Mouse (Mus musculus): ENCODE results near the gene Col26a1. TPM values are rescaled to one million over a fixed set of nuclear protein-coding genes. Genes with fewer than 3 reads are reported as not detected.

Col26a1 gene
- polyA plus RNA-seq, 1 experiment, result not detected

- Histone ChIP-seq H3K4me1 (ENCODE audit: control insufficient read depth, insufficient read depth, low read length) (peaks cover 6% of the 10 kb centered on the region), H3K4me3 (replicated peaks; ENCODE audit: control insufficient read depth, low read depth, low read length) (no peak overlapping the region), H3K27ac (ENCODE audit: control insufficient read depth, insufficient read depth, low read depth, low read length, poor library complexity) (no peak overlapping the region)
- 79% methylated on average over 5 of the region's 5 CpGs for WGBS
- TF ChIP-seq CTCF (IDR thresholded peaks at IDR 0.05; ENCODE audit: control insufficient read depth, insufficient read depth, low read length) (no peak), POLR2A (IDR thresholded peaks at IDR 0.05; ENCODE audit: borderline replicate concordance, control insufficient read depth, low read depth, low read length) (no peak)
Measured at GRCm38 (mm10) chr5:136867706-136868105, 15.3 kb downstream of the Col26a1 start.

GRCm38 (mm10) chr5:136863961-136864674, 18.9 kb downstream of the Col26a1 start:
- TF ChIP-seq CTCF (IDR thresholded peaks at IDR 0.05; ENCODE audit: control insufficient read depth, insufficient read depth, low read length), result no peak
- TF ChIP-seq POLR2A (IDR thresholded peaks at IDR 0.05; ENCODE audit: borderline replicate concordance, control insufficient read depth, low read depth, low read length), result no peak
- Histone ChIP-seq H3K27ac (ENCODE audit: control insufficient read depth, insufficient read depth, low read depth, low read length, poor library complexity) (peak overlapping the region; percentile 77), H3K4me3 (replicated peaks; ENCODE audit: control insufficient read depth, low read depth, low read length) (no peak overlapping the region), H3K4me1 (ENCODE audit: control insufficient read depth, insufficient read depth, low read length) (peaks cover 7% of the 10 kb centered on the region)
- 5% methylated on average over 14 of the region's 14 CpGs for WGBS

GRCm38 (mm10) chr5:136863276-136863675, 19.7 kb downstream of the Col26a1 start:
- Histone ChIP-seq H3K4me1 (ENCODE audit: control insufficient read depth, insufficient read depth, low read length) (peaks cover 5% of the 10 kb centered on the region; the same call in 1 of the 2 replicates), H3K27ac (ENCODE audit: control insufficient read depth, insufficient read depth, low read depth, low read length, poor library complexity) (no peak overlapping the region), H3K4me3 (replicated peaks; ENCODE audit: control insufficient read depth, low read depth, low read length) (no peak overlapping the region)
- no peak for TF ChIP-seq CTCF (IDR thresholded peaks at IDR 0.05; ENCODE audit: control insufficient read depth, insufficient read depth, low read length)
- 60% methylated on average over 9 of the region's 9 CpGs for WGBS

- peaks cover 5% of the 10 kb centered on the region; the same call in 1 of the 2 replicates for H3K4me1 ChIP-seq (ENCODE audit: control insufficient read depth, insufficient read depth, low read length)
- 62% methylated on average over 4 of the region's 4 CpGs for WGBS
- H3K27ac ChIP-seq (ENCODE audit: control insufficient read depth, insufficient read depth, low read depth, low read length, poor library complexity), result peak overlapping the region; percentile 18; the same call in 1 of the 2 replicates
- no peak for TF ChIP-seq CTCF (IDR thresholded peaks at IDR 0.05; ENCODE audit: control insufficient read depth, insufficient read depth, low read length)
- no peak for TF ChIP-seq POLR2A (IDR thresholded peaks at IDR 0.05; ENCODE audit: borderline replicate concordance, control insufficient read depth, low read depth, low read length)
- no peak overlapping the region for H3K4me3 ChIP-seq (replicated peaks; ENCODE audit: control insufficient read depth, low read depth, low read length)
Measured at GRCm38 (mm10) chr5:136862806-136863205, 20.2 kb downstream of the Col26a1 start.

GRCm38 (mm10) chr5:136861191-136861940, 21.6 kb downstream of the Col26a1 start:
- Histone ChIP-seq H3K4me3 (replicated peaks; ENCODE audit: control insufficient read depth, low read depth, low read length) (no peak overlapping the region), H3K4me1 (ENCODE audit: control insufficient read depth, insufficient read depth, low read length) (peaks cover 5% of the 10 kb centered on the region; the same call in 1 of the 2 replicates), H3K27ac (ENCODE audit: control insufficient read depth, insufficient read depth, low read depth, low read length, poor library complexity) (no peak overlapping the region)
- TF ChIP-seq CTCF (IDR thresholded peaks at IDR 0.05; ENCODE audit: control insufficient read depth, insufficient read depth, low read length), result no peak
- no peak for TF ChIP-seq POLR2A (IDR thresholded peaks at IDR 0.05; ENCODE audit: borderline replicate concordance, control insufficient read depth, low read depth, low read length)
- WGBS, result 89% methylated on average over 20 of the region's 20 CpGs

GRCm38 (mm10) chr5:136850716-136851115, 32.3 kb downstream of the Col26a1 start:
- Histone ChIP-seq H3K4me1 (ENCODE audit: control insufficient read depth, insufficient read depth, low read length) (no peaks in the 10 kb centered on the region), H3K4me3 (replicated peaks; ENCODE audit: control insufficient read depth, low read depth, low read length) (no peak overlapping the region), H3K27ac (ENCODE audit: control insufficient read depth, insufficient read depth, low read depth, low read length, poor library complexity) (no peak overlapping the region)
- no peak for TF ChIP-seq POLR2A (IDR thresholded peaks at IDR 0.05; ENCODE audit: borderline replicate concordance, control insufficient read depth, low read depth, low read length)
- no peak for TF ChIP-seq CTCF (IDR thresholded peaks at IDR 0.05; ENCODE audit: control insufficient read depth, insufficient read depth, low read length)
- WGBS, result 83% methylated on average over 6 of the region's 6 CpGs

- TF ChIP-seq CTCF (IDR thresholded peaks at IDR 0.05; ENCODE audit: control insufficient read depth, insufficient read depth, low read length), result no peak
- no peak for TF ChIP-seq POLR2A (IDR thresholded peaks at IDR 0.05; ENCODE audit: borderline replicate concordance, control insufficient read depth, low read depth, low read length)
- no peak overlapping the region for H3K27ac ChIP-seq (ENCODE audit: control insufficient read depth, insufficient read depth, low read depth, low read length, poor library complexity)
- H3K4me3 ChIP-seq (replicated peaks; ENCODE audit: control insufficient read depth, low read depth, low read length), result no peak overlapping the region
- 84% methylated on average over 19 of the region's 19 CpGs for WGBS
- no peaks in the 10 kb centered on the region for H3K4me1 ChIP-seq (ENCODE audit: control insufficient read depth, insufficient read depth, low read length)
Measured at GRCm38 (mm10) chr5:136846385-136847264, 36.4 kb downstream of the Col26a1 start.

- no peak overlapping the region for H3K4me3 ChIP-seq (replicated peaks; ENCODE audit: control insufficient read depth, low read depth, low read length)
- 41% methylated on average over 5 of the region's 5 CpGs for WGBS
- no peaks in the 10 kb centered on the region for H3K4me1 ChIP-seq (ENCODE audit: control insufficient read depth, insufficient read depth, low read length)
- H3K27ac ChIP-seq (ENCODE audit: control insufficient read depth, insufficient read depth, low read depth, low read length, poor library complexity), result no peak overlapping the region
- TF ChIP-seq CTCF (IDR thresholded peaks at IDR 0.05; ENCODE audit: control insufficient read depth, insufficient read depth, low read length) (no peak), POLR2A (IDR thresholded peaks at IDR 0.05; ENCODE audit: borderline replicate concordance, control insufficient read depth, low read depth, low read length) (no peak)
Measured at GRCm38 (mm10) chr5:136843930-136844329, 39.1 kb downstream of the Col26a1 start.

All from bone marrow, adult 2 months (tissue).